Mouse (Mus musculus): Measurements from ENCODE around the gene Hace1. TPM values are rescaled to one million over a fixed set of nuclear protein-coding genes. Genes with fewer than 3 reads are reported as not detected.
A peak's percentile ranks its signal among the peaks of the same experiment; 100 is the strongest.

Hace1 gene
- polyA plus RNA-seq, 1 experiment from 2014 or later, result 21.9 TPM

GRCm38 (mm10) chr10:45619039-45619438 is 41.4 kb downstream of the Hace1 start:
- H3K9ac ChIP-seq, result no peak overlapping the region
- ATAC-seq (ENCODE audit: insufficient number of reproducible peaks, low FRiP score), result peak; percentile 48; the same call in 1 of the 2 replicates
- H3K4me1 ChIP-seq (replicated peaks), result peaks cover under 1% of the 10 kb centered on the region; the same call in 1 of the 2 replicates
- H3K4me3 ChIP-seq, result no peak overlapping the region
- 59% methylated on average over 3 of the region's 3 CpGs for WGBS
- no peaks in the 10 kb centered on the region for H3K27me3 ChIP-seq (replicated peaks)
- no peaks in the 10 kb centered on the region for H3K9me3 ChIP-seq (replicated peaks)
- no peak overlapping the region for H3K27ac ChIP-seq (ENCODE audit: poor library complexity, severe bottlenecking)
- no peak overlapping the region for H3K4me2 ChIP-seq
- peaks cover 18% of the 10 kb centered on the region; the same call in 1 of the 2 replicates for H3K36me3 ChIP-seq

GRCm38 (mm10) chr10:45631995-45632394 is 54.4 kb downstream of the Hace1 start:
- no peak overlapping the region for H3K9ac ChIP-seq
- H3K36me3 ChIP-seq, result no peaks in the 10 kb centered on the region
- no peak overlapping the region for H3K4me2 ChIP-seq
- H3K9me3 ChIP-seq (replicated peaks), result no peaks in the 10 kb centered on the region
- no peaks in the 10 kb centered on the region for H3K4me1 ChIP-seq (replicated peaks)
- ATAC-seq (ENCODE audit: insufficient number of reproducible peaks, low FRiP score), result no peak
- WGBS, result 83% methylated on average over 3 of the region's 3 CpGs
- no peaks in the 10 kb centered on the region for H3K27me3 ChIP-seq (replicated peaks)
- H3K27ac ChIP-seq (ENCODE audit: poor library complexity, severe bottlenecking), result no peak overlapping the region
- no peak overlapping the region for H3K4me3 ChIP-seq

DNA sequence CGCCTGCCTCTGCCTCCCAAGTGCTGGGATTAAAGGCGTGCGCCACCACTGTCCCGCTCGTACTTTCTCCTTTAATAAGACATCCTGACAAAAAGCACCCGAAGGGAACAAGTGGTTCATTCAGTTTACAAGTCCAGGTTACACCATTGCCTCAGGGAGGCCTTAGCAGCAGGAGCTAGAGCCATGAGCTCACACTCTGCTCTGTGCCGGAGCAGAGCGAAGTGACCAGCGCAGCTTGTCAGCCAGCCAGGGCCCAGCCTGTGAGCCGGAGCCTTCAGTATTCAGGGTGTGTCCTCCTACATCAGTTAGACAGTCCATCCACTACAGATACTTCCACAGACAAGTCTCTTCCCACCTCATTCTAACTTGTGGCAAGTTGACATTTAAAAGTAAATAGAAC is 55.0 kb downstream of the Hace1 start:
- ATAC-seq (ENCODE audit: insufficient number of reproducible peaks, low FRiP score), result no peak
- Histone ChIP-seq H3K4me3 (no peak overlapping the region), H3K4me2 (no peak overlapping the region), H3K4me1 (replicated peaks) (no peaks in the 10 kb centered on the region), H3K9ac (no peak overlapping the region), H3K9me3 (replicated peaks) (no peaks in the 10 kb centered on the region), H3K27me3 (replicated peaks) (no peaks in the 10 kb centered on the region), H3K27ac (ENCODE audit: poor library complexity, severe bottlenecking) (no peak overlapping the region), H3K36me3 (no peaks in the 10 kb centered on the region)
- WGBS, result 86% methylated on average over 10 of the region's 10 CpGs

DNA sequence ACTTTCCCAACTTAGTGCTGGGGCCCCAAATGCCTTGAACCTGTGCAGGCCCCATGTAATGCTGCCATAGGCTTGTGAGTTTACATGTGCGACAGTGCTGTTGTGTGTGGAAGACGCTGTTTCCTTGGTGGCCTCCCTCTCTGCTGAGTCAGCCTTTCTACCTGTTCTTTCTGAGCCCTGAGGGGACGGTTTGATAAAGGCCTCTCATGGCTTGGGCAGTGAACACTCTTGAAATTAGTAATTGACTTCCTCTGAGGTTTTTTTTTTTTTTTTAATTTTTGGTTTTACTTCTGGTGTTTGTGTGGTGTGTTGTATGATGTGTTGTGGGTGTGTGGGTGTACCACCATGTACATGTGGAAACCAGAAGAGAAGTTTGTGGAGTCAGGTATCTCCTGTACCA is 57.6 kb downstream of the Hace1 start:
- Histone ChIP-seq H3K4me3 (no peak overlapping the region), H3K4me1 (replicated peaks) (no peaks in the 10 kb centered on the region), H3K9ac (no peak overlapping the region), H3K27me3 (replicated peaks) (no peaks in the 10 kb centered on the region), H3K9me3 (replicated peaks) (no peaks in the 10 kb centered on the region), H3K4me2 (no peak overlapping the region), H3K36me3 (peaks cover 3% of the 10 kb centered on the region; the same call in 1 of the 2 replicates), H3K27ac (ENCODE audit: poor library complexity, severe bottlenecking) (no peak overlapping the region)
- no peak for ATAC-seq (ENCODE audit: insufficient number of reproducible peaks, low FRiP score)
- 84% methylated on average over 3 of the region's 3 CpGs for WGBS

GRCm38 (mm10) chr10:45639762-45640161 is 62.1 kb downstream of the Hace1 start:
- H3K4me2 ChIP-seq, result no peak overlapping the region
- no peak overlapping the region for H3K27ac ChIP-seq (ENCODE audit: poor library complexity, severe bottlenecking)
- no peak overlapping the region for H3K9ac ChIP-seq
- H3K9me3 ChIP-seq (replicated peaks), result peaks cover 9% of the 10 kb centered on the region; the same call in 1 of the 2 replicates
- peaks cover 15% of the 10 kb centered on the region for H3K36me3 ChIP-seq
- no peaks in the 10 kb centered on the region for H3K27me3 ChIP-seq (replicated peaks)
- no peaks in the 10 kb centered on the region for H3K4me1 ChIP-seq (replicated peaks)
- no peak for ATAC-seq (ENCODE audit: insufficient number of reproducible peaks, low FRiP score)
- H3K4me3 ChIP-seq, result no peak overlapping the region

DNA sequence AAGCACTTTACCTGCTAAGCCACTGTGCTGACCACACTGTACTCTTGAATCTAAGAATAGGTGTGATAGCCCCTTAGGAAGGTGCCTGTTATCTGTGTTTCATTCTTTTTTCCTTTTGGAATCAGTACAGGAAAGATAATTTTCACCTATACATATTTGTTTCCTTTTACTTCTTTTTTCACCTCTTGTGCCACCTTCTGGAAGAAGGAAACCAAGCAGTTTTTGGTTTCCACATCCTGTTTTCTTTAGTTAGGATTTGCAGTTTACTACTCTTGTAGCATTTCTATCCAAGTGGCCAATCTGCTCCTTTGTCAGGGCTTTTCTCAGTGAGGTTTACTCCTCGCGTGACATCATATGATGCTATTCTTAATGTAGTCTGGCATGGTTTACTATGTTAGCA is 76.4 kb downstream of the Hace1 start:
- no peaks in the 10 kb centered on the region for H3K27me3 ChIP-seq (replicated peaks)
- H3K36me3 ChIP-seq, result 0 out of 2 replicates have a peak, but pooled peaks cover 4% of the 10 kb centered on the region
- ATAC-seq (ENCODE audit: insufficient number of reproducible peaks, low FRiP score), result no peak
- no peak overlapping the region for H3K27ac ChIP-seq (ENCODE audit: poor library complexity, severe bottlenecking)
- no peaks in the 10 kb centered on the region for H3K4me1 ChIP-seq (replicated peaks)
- 92% methylated on average over 2 of the region's 2 CpGs for WGBS
- no peak overlapping the region for H3K4me2 ChIP-seq
- H3K9ac ChIP-seq, result no peak overlapping the region
- no peaks in the 10 kb centered on the region for H3K9me3 ChIP-seq (replicated peaks)
- H3K4me3 ChIP-seq, result no peak overlapping the region

DNA sequence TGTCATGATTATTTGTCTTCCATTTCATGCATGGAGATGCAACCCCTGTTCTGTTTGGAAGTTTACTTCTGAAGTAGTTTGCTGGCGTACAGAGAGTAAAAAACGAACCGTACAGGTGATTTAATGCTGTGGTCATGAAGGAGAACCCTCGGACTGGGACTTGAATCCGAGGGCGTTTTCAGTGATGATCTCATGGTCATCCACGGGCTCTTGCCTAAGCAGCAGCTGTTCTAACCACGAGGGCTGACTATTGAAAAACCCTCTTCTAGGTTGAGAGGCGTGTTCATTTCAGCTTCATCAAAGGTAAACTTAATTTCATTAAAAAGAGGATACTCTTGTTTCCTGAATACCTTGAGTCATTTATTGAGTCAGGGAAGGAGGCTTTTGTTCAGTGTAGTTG is 84.4 kb downstream of the Hace1 start:
- no peak overlapping the region for H3K9ac ChIP-seq
- H3K36me3 ChIP-seq, result 0 out of 2 replicates have a peak, but pooled peaks cover 7% of the 10 kb centered on the region
- no peaks in the 10 kb centered on the region for H3K27me3 ChIP-seq (replicated peaks)
- no peaks in the 10 kb centered on the region for H3K9me3 ChIP-seq (replicated peaks)
- 91% methylated on average over 9 of the region's 9 CpGs for WGBS
- no peak overlapping the region for H3K4me2 ChIP-seq
- H3K4me3 ChIP-seq, result no peak overlapping the region
- H3K4me1 ChIP-seq (replicated peaks), result no peaks in the 10 kb centered on the region
- ATAC-seq (ENCODE audit: insufficient number of reproducible peaks, low FRiP score), result no peak
- no peak overlapping the region for H3K27ac ChIP-seq (ENCODE audit: poor library complexity, severe bottlenecking)

DNA sequence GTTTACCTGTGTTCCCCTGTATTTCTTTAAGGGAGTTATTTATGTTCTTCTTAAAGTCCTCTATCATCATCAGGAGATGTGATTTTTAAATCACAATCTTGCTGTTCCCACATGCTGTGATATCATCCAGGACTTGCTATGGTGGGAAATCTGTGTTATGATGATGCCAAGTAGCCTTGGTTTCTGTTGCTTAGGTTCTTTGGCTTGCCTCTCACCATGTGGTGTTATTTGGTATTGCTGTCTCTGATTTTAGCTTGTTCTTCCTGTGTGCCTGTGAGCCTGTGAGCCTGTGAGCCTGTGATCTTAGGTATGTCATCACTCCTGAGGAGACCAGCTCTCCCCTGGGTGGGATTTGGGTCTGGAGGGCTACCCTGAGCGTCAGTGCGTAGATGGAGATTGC is 90.6 kb downstream of the Hace1 start:
- Histone ChIP-seq H3K9me3 (replicated peaks) (no peaks in the 10 kb centered on the region), H3K9ac (no peak overlapping the region), H3K4me3 (no peak overlapping the region), H3K36me3 (0 out of 2 replicates have a peak, but pooled peaks cover 6% of the 10 kb centered on the region), H3K27me3 (replicated peaks) (no peaks in the 10 kb centered on the region), H3K4me1 (replicated peaks) (no peaks in the 10 kb centered on the region), H3K4me2 (no peak overlapping the region), H3K27ac (ENCODE audit: poor library complexity, severe bottlenecking) (no peak overlapping the region)
- ATAC-seq (ENCODE audit: insufficient number of reproducible peaks, low FRiP score), result no peak
- WGBS, result 91% methylated on average over 2 of the region's 2 CpGs

DNA sequence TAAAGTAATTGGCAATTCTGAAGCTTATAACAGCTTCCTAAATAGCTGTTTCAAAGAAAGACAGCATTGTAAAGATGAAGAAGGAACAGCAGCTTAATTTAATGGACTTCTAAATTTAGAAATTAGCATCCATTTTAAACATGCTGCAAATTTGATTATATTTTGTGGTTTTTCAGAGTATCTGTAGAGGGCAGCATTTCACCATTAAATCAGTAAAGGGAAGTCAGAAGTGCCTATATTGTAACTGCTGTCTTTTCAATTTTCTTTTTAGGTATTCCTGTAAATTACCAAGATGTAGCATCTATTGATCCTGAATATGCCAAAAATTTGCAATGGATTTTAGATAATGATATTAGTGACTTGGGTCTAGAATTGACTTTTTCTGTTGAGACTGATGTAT is 99.2 kb downstream of the Hace1 start:
- H3K9ac ChIP-seq, result no peak overlapping the region
- no peak overlapping the region for H3K4me3 ChIP-seq
- no peak overlapping the region for H3K27ac ChIP-seq (ENCODE audit: poor library complexity, severe bottlenecking)
- ATAC-seq (ENCODE audit: insufficient number of reproducible peaks, low FRiP score), result no peak
- H3K4me1 ChIP-seq (replicated peaks), result no peaks in the 10 kb centered on the region
- no peak overlapping the region for H3K4me2 ChIP-seq
- no peaks in the 10 kb centered on the region for H3K9me3 ChIP-seq (replicated peaks)
- H3K27me3 ChIP-seq (replicated peaks), result no peaks in the 10 kb centered on the region
- peaks cover 12% of the 10 kb centered on the region for H3K36me3 ChIP-seq

GRCm38 (mm10) chr10:45686191-45686590 is 108.6 kb downstream of the Hace1 start:
- no peaks in the 10 kb centered on the region for H3K9me3 ChIP-seq (replicated peaks)
- no peak overlapping the region for H3K9ac ChIP-seq
- no peaks in the 10 kb centered on the region for H3K27me3 ChIP-seq (replicated peaks)
- H3K4me2 ChIP-seq, result no peak overlapping the region
- H3K36me3 ChIP-seq, result peaks cover 7% of the 10 kb centered on the region
- no peaks in the 10 kb centered on the region for H3K4me1 ChIP-seq (replicated peaks)
- WGBS, result 92% methylated on average over 1 of the region's 1 CpGs
- no peak overlapping the region for H3K4me3 ChIP-seq
- no peak overlapping the region for H3K27ac ChIP-seq (ENCODE audit: poor library complexity, severe bottlenecking)
- no peak for ATAC-seq (ENCODE audit: insufficient number of reproducible peaks, low FRiP score)

DNA sequence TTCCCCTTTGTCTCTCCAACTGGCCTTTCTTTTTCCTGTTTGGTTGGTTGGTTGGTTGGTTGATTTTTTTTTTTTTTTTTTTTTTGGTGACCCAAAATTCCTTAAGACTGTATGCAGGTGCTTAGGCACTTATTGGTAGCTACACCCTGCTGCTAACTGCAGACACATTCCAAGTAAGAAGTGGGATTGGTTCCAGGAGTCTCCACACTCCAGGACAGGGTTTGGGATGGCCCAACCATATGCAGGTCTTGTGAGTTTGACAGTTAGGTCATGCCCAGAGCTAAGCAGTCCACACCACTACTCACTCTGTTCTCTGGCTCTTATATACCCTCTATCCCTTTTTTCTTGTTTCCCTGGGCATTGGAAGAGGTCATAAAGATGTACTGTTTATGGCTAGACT is 117.3 kb downstream of the Hace1 start:
- Histone ChIP-seq H3K9me3 (replicated peaks) (no peaks in the 10 kb centered on the region), H3K27me3 (replicated peaks) (no peaks in the 10 kb centered on the region), H3K9ac (no peak overlapping the region), H3K4me1 (replicated peaks) (peaks cover 5% of the 10 kb centered on the region), H3K36me3 (peaks cover 3% of the 10 kb centered on the region; the same call in 1 of the 2 replicates), H3K27ac (ENCODE audit: poor library complexity, severe bottlenecking) (no peak overlapping the region), H3K4me3 (no peak overlapping the region), H3K4me2 (no peak overlapping the region)
- ATAC-seq (ENCODE audit: insufficient number of reproducible peaks, low FRiP score), result no peak

- H3K4me1 ChIP-seq (replicated peaks), result peaks cover 5% of the 10 kb centered on the region
- H3K4me2 ChIP-seq, result no peak overlapping the region
- H3K36me3 ChIP-seq, result peaks cover 3% of the 10 kb centered on the region; the same call in 1 of the 2 replicates
- H3K9me3 ChIP-seq (replicated peaks), result no peaks in the 10 kb centered on the region
- no peak overlapping the region for H3K4me3 ChIP-seq
- ATAC-seq (ENCODE audit: insufficient number of reproducible peaks, low FRiP score), result no peak
- no peak overlapping the region for H3K9ac ChIP-seq
- WGBS, result 95% methylated on average over 1 of the region's 1 CpGs
- no peaks in the 10 kb centered on the region for H3K27me3 ChIP-seq (replicated peaks)
- H3K27ac ChIP-seq (ENCODE audit: poor library complexity, severe bottlenecking), result no peak overlapping the region
Observed at GRCm38 (mm10) chr10:45695522-45695921, 117.9 kb downstream of the Hace1 start.
